Mouse (Mus musculus) heart, postnatal 14 days (tissue): Measurements from ENCODE around the gene Ran. TPM values are rescaled to one million over a fixed set of nuclear protein-coding genes. Genes with fewer than 3 reads are reported as not detected.
"Not testable (repeated sequence)": the region's sequence is repeated elsewhere in the genome, so short reads cannot be mapped to it uniquely, and the experiment has no call there.

Source experiments
- DNase-seq, 2 experiments: peaks; one replicate each; pipeline ENCODE4 v3.0.0; 2021 to 2022
- intact Hi-C: fragments of 180-260 bp; cut with DNase I; formaldehyde crosslinking; loops from one replicate; pipeline ENCODE4 v1.15.1; 2025
- long read RNA-seq, 2 experiments: library from polyadenylated mRNA; stranded (forward); transcript quantifications; one replicate each; pipeline ENCODE4 v2.0.0; 2021
- total RNA-seq, 2 experiments: library from RNA; stranded (reverse); gene quantifications; 2 replicates each; pipeline ENCODE4 v1.2.3; 2021

Gene Ran
- total RNA-seq: 100 to 1,000 TPM in 1 of 2 experiments, 10 to 100 TPM in 1; 85.2 to 106 TPM
- long read RNA-seq, experiment 1, transcript Ran-202 (6 exons, 2,423 nt): minor isoform, 7 of 265 reads
- long read RNA-seq, experiment 1, transcript Ran-201 (7 exons, 2,377 nt): major isoform, 248 of 265 reads
- long read RNA-seq, experiment 1, partial matches to known transcripts: 7 of 265 reads
- long read RNA-seq, experiment 1, other reads (novel, unspliced or antisense): 3 of 265 reads
- long read RNA-seq, experiment 2, transcript Ran-201 (7 exons, 2,377 nt): major isoform, 153 of 160 reads
- long read RNA-seq, experiment 2, partial matches to known transcripts: 2 of 160 reads
- long read RNA-seq, experiment 2, other reads (novel, unspliced or antisense): 2 of 160 reads

GRCm38 (mm10) chr5:129019497-129020299, at the start of gene Ran:
TSS of gene Ran (plus strand) at chr5:129020069.
- peak; percentile 97 to 98 for DNase-seq

GRCm38 (mm10) chr5:128970878-128971277, 49.0 kb upstream of the Ran start:
- intact Hi-C loops: loop anchor here (5.0 to 10.0 kb wide), 2 partner anchors 239 to 446 kb away; no protein-coding TSS in a partner anchor

More at GRCm38 (mm10) chr5:129019497-129020299, at the start of gene Ran:
- intact Hi-C loops: no loop called here

GRCm38 (mm10) chr5:128971298-128971697, 48.6 kb upstream of the Ran start:
- intact Hi-C loops: loop anchor here (5.0 to 10.0 kb wide), 2 partner anchors 239 to 446 kb away; no protein-coding TSS in a partner anchor
- DNase-seq: peak; percentile 60 to 80

More at GRCm38 (mm10) chr5:128970878-128971277, 49.0 kb upstream of the Ran start:
- no peak for DNase-seq

GRCm38 (mm10) chr5:128976266-128976665, 43.6 kb upstream of the Ran start:
- intact Hi-C loops: loop anchor here (10.0 kb wide), 1 partner anchor 451 kb away; no protein-coding TSS in a partner anchor

GRCm38 (mm10) chr5:128977466-128977865, 42.4 kb upstream of the Ran start:
- DNase-seq: not testable (repeated sequence)
- intact Hi-C loops: loop anchor here (10.0 kb wide), 1 partner anchor 453 kb away; no protein-coding TSS in a partner anchor

More at GRCm38 (mm10) chr5:128976266-128976665, 43.6 kb upstream of the Ran start:
- peak in 1 of 2 experiments; percentile 31 for DNase-seq

GRCm38 (mm10) chr5:128978957-128979356, 40.9 kb upstream of the Ran start:
- intact Hi-C loops: loop anchor here (10.0 kb wide), 1 partner anchor 454 kb away; no protein-coding TSS in a partner anchor
- DNase-seq: no peak

GRCm38 (mm10) chr5:128980857-128981256, 39.0 kb upstream of the Ran start:
- intact Hi-C loops: no loop called here
- DNase-seq: no peak

GRCm38 (mm10) chr5:128981607-128982006, 38.3 kb upstream of the Ran start:
- intact Hi-C loops: no loop called here
- peak; percentile 64 to 80 for DNase-seq

GRCm38 (mm10) chr5:128984536-128984935, 35.3 kb upstream of the Ran start:
- intact Hi-C loops: no loop called here
- no peak for DNase-seq

- DNase-seq: no peak
- intact Hi-C loops: no loop called here
These were observed 33.9 kb upstream of the Ran start for GRCm38 (mm10) chr5:128985946-128986345.

GRCm38 (mm10) chr5:128987141-128987954, 32.5 kb upstream of the Ran start:
- intact Hi-C loops: no loop called here
- DNase-seq: no peak

- peak; percentile 21 for DNase-seq
- intact Hi-C loops: no loop called here
These were observed 19.0 kb upstream of the Ran start for GRCm38 (mm10) chr5:129000706-129001468.

- DNase-seq: peak; percentile 37 to 49
These were observed 17.3 kb upstream of the Ran start for GRCm38 (mm10) chr5:129002571-129003011.

GRCm38 (mm10) chr5:129005416-129005815, 14.5 kb upstream of the Ran start:
- intact Hi-C loops: no loop called here
- DNase-seq: peak; percentile 20 to 29

More at GRCm38 (mm10) chr5:129002571-129003011, 17.3 kb upstream of the Ran start:
- intact Hi-C loops: no loop called here

- intact Hi-C loops: no loop called here
- DNase-seq: peak; percentile 19 to 25
These were observed 13.7 kb upstream of the Ran start for GRCm38 (mm10) chr5:129006031-129006788.

GRCm38 (mm10) chr5:129007105-129007957, 12.5 kb upstream of the Ran start:
- DNase-seq: peak in 1 of 2 experiments; percentile 15

GRCm38 (mm10) chr5:129008008-129008407, 11.9 kb upstream of the Ran start:
- intact Hi-C loops: no loop called here
- DNase-seq: peak in 1 of 2 experiments; percentile 47

More at GRCm38 (mm10) chr5:129007105-129007957, 12.5 kb upstream of the Ran start:
- intact Hi-C loops: no loop called here
